Mouse (Mus musculus) hindbrain, embryonic 13.5 days (tissue): ENCODE results near the gene 1700029H14Rik. TPM values are rescaled to one million over a fixed set of nuclear protein-coding genes. Genes with fewer than 3 reads are reported as not detected.

Experiments
- ATAC-seq: fragments of 200-750 bp; cut with Nextera tagmentation; 2 replicates; pipeline ENCODE4 v1.8.0; 2017; ENCODE audit warnings: moderate TSS enrichment; ENCODE audit not compliant: low FRiP score
- H3K27ac ChIP-seq: fragments of 300-500 bp; sonication (generic); 2 replicates; pipeline ENCODE4 v1.5.1; 2015; ENCODE audit warnings: inconsistent platforms, mild to moderate bottlenecking, moderate library complexity
- H3K27me3 ChIP-seq: fragments of 300-500 bp; sonication (generic); 2 replicates; pipeline ENCODE4 v1.6.1; 2015; ENCODE audit warnings: mild to moderate bottlenecking, inconsistent platforms
- H3K36me3 ChIP-seq: fragments of 300-500 bp; sonication (generic); 2 replicates; pipeline ENCODE4 v1.6.1; 2015; ENCODE audit warnings: mild to moderate bottlenecking, inconsistent platforms
- H3K4me1 ChIP-seq: fragments of 300-500 bp; sonication (generic); replicated peaks from 2 replicates; pipeline ENCODE4 v1.6.1; 2015; ENCODE audit warnings: inconsistent platforms
- H3K4me2 ChIP-seq: fragments of 300-500 bp; sonication (generic); 2 replicates; pipeline ENCODE4 v1.6.1; 2015; ENCODE audit warnings: inconsistent platforms, mild to moderate bottlenecking, moderate library complexity
- H3K4me3 ChIP-seq: fragments of 300-500 bp; sonication (generic); 2 replicates; pipeline ENCODE4 v1.5.1; 2015; ENCODE audit warnings: mild to moderate bottlenecking, inconsistent platforms
- H3K9ac ChIP-seq: fragments of 300-500 bp; sonication (generic); 2 replicates; pipeline ENCODE4 v1.6.1; 2015; ENCODE audit warnings: mild to moderate bottlenecking, inconsistent platforms
- H3K9me3 ChIP-seq: fragments of 300-500 bp; sonication (generic); 2 replicates; pipeline ENCODE4 v1.6.1; 2016; ENCODE audit warnings: inconsistent platforms
- WGBS: fragments of 180-500 bp; shearing (Covaris S2); methylation state at CpG from one replicate; pipeline ENCODE4 v1.1.7; 2015; 5-methylcytosine and 5-hydroxymethylcytosine counted together
- polyA plus RNA-seq: library from polyadenylated mRNA; unstranded; fragments of >200 nt; fragmentation: Nextera tagmentation; extraction: Ambion mirVana; gene quantifications from 2 replicates; pipeline ENCODE4 v1.2.1, GENCODE M21; 2015

Gene 1700029H14Rik
- polyA plus RNA-seq, 1 experiment from 2014 or later, result not detected

DNA sequence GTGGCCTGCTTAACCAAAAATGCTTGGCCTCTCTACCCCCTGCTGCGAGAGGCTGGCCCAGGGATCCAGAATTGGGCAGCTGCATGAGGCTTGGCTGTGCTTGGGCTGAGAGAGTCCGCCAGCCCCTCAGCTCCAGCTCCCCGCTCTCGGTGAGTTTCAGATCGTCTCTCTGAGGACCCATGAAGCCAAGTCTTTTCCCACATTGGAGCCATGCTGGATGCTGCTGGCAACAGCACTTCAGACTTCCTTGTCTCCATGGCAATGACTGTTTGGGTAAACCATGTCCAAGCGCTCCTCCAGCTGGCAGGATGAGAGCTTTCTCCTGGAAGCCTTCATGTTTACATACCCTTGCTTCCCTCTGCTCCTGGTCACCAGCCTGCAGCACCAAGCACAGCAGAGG is 23.4 kb downstream of the 1700029H14Rik start:
- WGBS, result 64% methylated on average over 6 of the region's 6 CpGs
- ATAC-seq, result no peak

GRCm38 (mm10) chr8:13537102-13537501 is 25.2 kb downstream of the 1700029H14Rik start:
- no peaks in the 10 kb centered on the region for H3K36me3 ChIP-seq
- no peak overlapping the region for H3K9ac ChIP-seq
- H3K4me3 ChIP-seq, result no peak overlapping the region
- no peak overlapping the region for H3K4me2 ChIP-seq
- H3K9me3 ChIP-seq, result no peaks in the 10 kb centered on the region
- peaks cover 5% of the 10 kb centered on the region for H3K4me1 ChIP-seq
- WGBS, result 29% methylated on average over 2 of the region's 2 CpGs
- no peak overlapping the region for H3K27ac ChIP-seq
- no peak for ATAC-seq
- no peaks in the 10 kb centered on the region for H3K27me3 ChIP-seq

More for the DNA sequence above, 23.4 kb downstream of the 1700029H14Rik start:
- no peaks in the 10 kb centered on the region for H3K36me3 ChIP-seq
- no peaks in the 10 kb centered on the region for H3K9me3 ChIP-seq
- H3K4me2 ChIP-seq, result no peak overlapping the region
- no peaks in the 10 kb centered on the region for H3K27me3 ChIP-seq
- no peak overlapping the region for H3K9ac ChIP-seq
- H3K4me1 ChIP-seq, result no peaks in the 10 kb centered on the region; the same call in 1 of the 2 replicates
- H3K4me3 ChIP-seq, result no peak overlapping the region
- H3K27ac ChIP-seq, result no peak overlapping the region

DNA sequence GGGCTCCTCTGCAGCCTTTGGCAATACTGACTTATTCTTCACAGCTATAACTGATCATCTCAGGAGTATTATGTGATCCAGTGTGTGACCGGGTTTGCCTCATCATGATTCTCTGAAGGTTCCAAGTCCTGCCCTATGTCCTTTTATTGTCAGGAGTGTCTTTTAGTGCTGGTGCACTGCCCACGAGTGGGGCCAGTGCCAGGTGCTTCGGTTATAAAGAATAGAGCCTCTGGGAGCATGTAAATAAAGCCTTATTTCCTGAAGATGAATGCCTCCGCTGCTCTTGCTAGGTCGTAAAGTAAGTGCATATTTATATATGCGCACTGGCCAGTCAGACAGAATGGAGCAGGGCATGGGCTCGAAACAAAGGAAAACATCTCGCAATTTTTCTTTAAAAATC is 29.1 kb downstream of the 1700029H14Rik start:
- H3K27me3 ChIP-seq, result no peaks in the 10 kb centered on the region
- peaks cover 34% of the 10 kb centered on the region for H3K4me1 ChIP-seq
- H3K4me2 ChIP-seq, result no peak overlapping the region
- H3K27ac ChIP-seq, result no peak overlapping the region
- 75% methylated on average over 8 of the region's 8 CpGs for WGBS
- H3K9ac ChIP-seq, result no peak overlapping the region
- H3K4me3 ChIP-seq, result no peak overlapping the region
- H3K36me3 ChIP-seq, result no peaks in the 10 kb centered on the region
- no peak for ATAC-seq
- no peaks in the 10 kb centered on the region for H3K9me3 ChIP-seq

- no peak for ATAC-seq
- H3K4me3 ChIP-seq, result no peak overlapping the region
- no peak overlapping the region for H3K9ac ChIP-seq
- peak overlapping the region; percentile 61 for H3K27ac ChIP-seq
- no peaks in the 10 kb centered on the region for H3K27me3 ChIP-seq
- peaks cover 34% of the 10 kb centered on the region for H3K4me1 ChIP-seq
- H3K36me3 ChIP-seq, result no peaks in the 10 kb centered on the region
- H3K4me2 ChIP-seq, result no peak overlapping the region
- 66% methylated on average over 9 of the region's 9 CpGs for WGBS
- H3K9me3 ChIP-seq, result no peaks in the 10 kb centered on the region
Observed at GRCm38 (mm10) chr8:13531602-13532171, 30.6 kb downstream of the 1700029H14Rik start.

DNA sequence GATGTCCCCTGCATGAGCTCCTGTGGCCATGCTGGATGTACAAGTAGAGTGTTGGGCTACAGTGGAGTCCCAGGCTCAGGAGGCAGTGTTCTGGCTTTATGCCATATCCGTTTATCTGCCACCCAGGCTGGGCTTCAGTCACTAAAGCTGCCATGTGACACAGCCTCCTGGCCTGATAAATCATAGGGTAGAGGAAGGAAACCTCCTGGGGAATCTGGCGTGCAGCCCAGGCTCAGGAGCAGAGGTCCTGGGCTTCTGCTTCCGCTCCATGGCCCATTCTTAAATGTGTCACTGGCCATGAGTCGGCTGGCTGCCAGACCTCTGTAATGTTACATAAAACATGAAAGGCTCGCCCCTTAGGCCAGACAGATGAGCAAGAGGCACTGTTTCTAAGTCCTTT is 31.3 kb downstream of the 1700029H14Rik start:
- Histone ChIP-seq H3K27ac (peak overlapping the region; percentile 61), H3K9ac (no peak overlapping the region), H3K4me2 (no peak overlapping the region), H3K36me3 (no peaks in the 10 kb centered on the region), H3K4me1 (peaks cover 34% of the 10 kb centered on the region), H3K27me3 (no peaks in the 10 kb centered on the region), H3K9me3 (no peaks in the 10 kb centered on the region), H3K4me3 (no peak overlapping the region)
- ATAC-seq, result peak; percentile 81
- 27% methylated on average over 5 of the region's 5 CpGs for WGBS

- Histone ChIP-seq H3K4me3 (no peak overlapping the region), H3K27ac (peak overlapping the region; percentile 61), H3K4me2 (no peak overlapping the region), H3K36me3 (no peaks in the 10 kb centered on the region), H3K4me1 (peaks cover 34% of the 10 kb centered on the region), H3K9me3 (no peaks in the 10 kb centered on the region), H3K9ac (no peak overlapping the region), H3K27me3 (no peaks in the 10 kb centered on the region)
- WGBS, result 88% methylated on average over 3 of the region's 3 CpGs
- peak; percentile 43; the same call in 1 of the 2 replicates for ATAC-seq
Observed at GRCm38 (mm10) chr8:13530401-13530800, 31.9 kb downstream of the 1700029H14Rik start.

GRCm38 (mm10) chr8:13529891-13530316 is 32.4 kb downstream of the 1700029H14Rik start:
- ATAC-seq, result peak; percentile 44
- Histone ChIP-seq H3K4me1 (peaks cover 34% of the 10 kb centered on the region), H3K27ac (peak overlapping the region; percentile 61), H3K9ac (no peak overlapping the region), H3K36me3 (no peaks in the 10 kb centered on the region), H3K27me3 (no peaks in the 10 kb centered on the region), H3K9me3 (no peaks in the 10 kb centered on the region), H3K4me2 (no peak overlapping the region), H3K4me3 (no peak overlapping the region)
- whole genome bisulfite sequencing, result 64% methylated on average over 7 of the region's 7 CpGs

DNA sequence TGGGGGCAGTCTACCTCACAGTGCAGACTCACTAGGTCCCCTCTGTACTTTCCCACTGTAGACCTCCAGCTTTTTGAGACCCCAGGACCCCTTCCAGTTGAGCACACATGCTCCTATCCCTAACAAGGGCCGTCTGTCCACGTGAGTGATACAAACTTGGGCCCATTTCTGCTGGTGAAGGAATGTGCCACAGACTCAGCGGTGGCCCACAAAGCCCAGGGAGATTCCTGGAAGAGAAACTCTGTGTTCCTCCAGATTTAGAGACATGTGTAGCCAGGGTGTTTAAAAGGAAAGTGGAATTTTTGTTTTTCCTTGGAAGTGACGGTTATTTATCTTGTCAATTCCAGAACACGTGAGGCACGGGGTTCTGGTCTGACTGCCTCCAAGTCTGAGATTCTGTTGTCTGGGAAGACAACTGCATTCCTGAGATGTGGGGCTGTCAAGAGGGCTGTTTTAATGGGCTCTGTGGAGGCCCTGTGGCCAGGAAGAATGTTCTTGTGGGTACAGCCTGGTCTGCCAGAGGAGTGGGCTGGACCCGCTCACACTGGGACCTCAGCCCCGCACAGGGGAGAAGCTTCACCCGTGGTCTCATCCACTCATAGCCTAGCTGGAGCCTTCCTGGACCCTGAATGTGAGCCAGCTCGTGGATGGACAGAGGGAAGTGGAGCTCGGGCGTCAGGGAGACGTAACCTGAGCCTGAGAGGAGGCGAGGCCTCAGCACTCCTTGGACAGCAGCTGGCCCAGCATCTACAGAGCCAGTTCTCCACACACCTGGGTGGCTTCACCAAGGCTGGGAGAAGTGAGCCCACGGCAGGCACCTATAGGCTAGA is 33.0 kb downstream of the 1700029H14Rik start:
- Histone ChIP-seq H3K36me3 (no peaks in the 10 kb centered on the region), H3K4me2 (no peak overlapping the region), H3K27ac (peak overlapping the region; percentile 61; the same call in 1 of the 2 replicates), H3K27me3 (no peaks in the 10 kb centered on the region), H3K9ac (no peak overlapping the region), H3K4me3 (no peak overlapping the region), H3K4me1 (peaks cover 34% of the 10 kb centered on the region), H3K9me3 (no peaks in the 10 kb centered on the region)
- WGBS, result 72% methylated on average over 15 of the region's 15 CpGs
- ATAC-seq, result no peak

GRCm38 (mm10) chr8:13521392-13521791 is 40.9 kb downstream of the 1700029H14Rik start:
- H3K4me1 ChIP-seq, result no peaks in the 10 kb centered on the region
- no peak overlapping the region for H3K27ac ChIP-seq
- H3K9me3 ChIP-seq, result no peaks in the 10 kb centered on the region
- H3K9ac ChIP-seq, result no peak overlapping the region
- WGBS, result 78% methylated on average over 7 of the region's 7 CpGs
- no peak overlapping the region for H3K4me2 ChIP-seq
- H3K4me3 ChIP-seq, result no peak overlapping the region
- no peak for ATAC-seq
- no peaks in the 10 kb centered on the region for H3K27me3 ChIP-seq
- no peaks in the 10 kb centered on the region for H3K36me3 ChIP-seq

GRCm38 (mm10) chr8:13520349-13520748 is 41.9 kb downstream of the 1700029H14Rik start:
- H3K27ac ChIP-seq, result no peak overlapping the region
- H3K4me1 ChIP-seq, result no peaks in the 10 kb centered on the region
- 75% methylated on average over 6 of the region's 6 CpGs for WGBS
- no peaks in the 10 kb centered on the region for H3K9me3 ChIP-seq
- no peak overlapping the region for H3K4me2 ChIP-seq
- no peak overlapping the region for H3K4me3 ChIP-seq
- H3K36me3 ChIP-seq, result no peaks in the 10 kb centered on the region
- H3K9ac ChIP-seq, result no peak overlapping the region
- ATAC-seq, result no peak
- no peaks in the 10 kb centered on the region for H3K27me3 ChIP-seq

GRCm38 (mm10) chr8:13519503-13519902 is 42.8 kb downstream of the 1700029H14Rik start:
- Histone ChIP-seq H3K4me1 (no peaks in the 10 kb centered on the region), H3K4me2 (no peak overlapping the region), H3K27ac (no peak overlapping the region), H3K4me3 (no peak overlapping the region), H3K27me3 (no peaks in the 10 kb centered on the region), H3K9ac (no peak overlapping the region), H3K9me3 (no peaks in the 10 kb centered on the region), H3K36me3 (no peaks in the 10 kb centered on the region)
- WGBS, result 87% methylated on average over 9 of the region's 9 CpGs
- no peak for ATAC-seq

DNA sequence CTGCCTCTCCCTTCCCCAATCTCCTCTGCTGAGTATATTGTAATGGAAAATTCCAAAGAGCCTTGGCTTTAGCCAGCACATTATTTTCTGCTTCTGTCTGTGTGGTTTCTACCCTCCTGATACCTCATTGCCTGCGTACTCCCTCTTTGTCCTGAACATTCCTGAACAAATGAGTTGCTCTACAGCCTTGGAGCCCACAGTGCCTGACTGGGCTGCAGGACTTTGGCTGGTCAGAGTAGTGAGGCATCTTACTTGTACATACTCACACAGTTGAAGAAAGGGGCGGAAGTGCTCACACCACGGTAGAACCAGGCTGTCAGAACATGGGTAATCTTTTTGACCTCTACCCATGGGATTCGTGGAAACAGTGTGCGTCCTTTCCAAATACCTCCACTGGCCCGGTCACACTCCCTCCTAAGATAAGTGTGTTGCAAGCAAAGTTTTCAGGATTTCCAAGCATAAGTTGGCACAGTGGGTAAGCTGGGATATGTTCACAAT is 44.9 kb downstream of the 1700029H14Rik start:
- H3K9me3 ChIP-seq, result no peaks in the 10 kb centered on the region
- H3K4me1 ChIP-seq, result no peaks in the 10 kb centered on the region
- no peak overlapping the region for H3K4me3 ChIP-seq
- no peak overlapping the region for H3K9ac ChIP-seq
- no peaks in the 10 kb centered on the region for H3K36me3 ChIP-seq
- ATAC-seq, result no peak
- 90% methylated on average over 6 of the region's 6 CpGs for WGBS
- H3K27me3 ChIP-seq, result no peaks in the 10 kb centered on the region
- no peak overlapping the region for H3K4me2 ChIP-seq
- no peak overlapping the region for H3K27ac ChIP-seq
